In genomic region chr16:29657650-29658548, GRCm38 (mm10) we compare ENCODE assay signal across 9 mouse cellular contexts.
DNase-seq lines count a peak whose midpoint lies in the region; ATAC-seq lines count a peak whose summit lies in the region.
"Had no signal": no experiment of that assay in that cellular context is flagged by ENCODE, and none has a peak within 500 bp of the region (broad histone marks: within the 10 kb centered on the region; RNA-seq: fewer than 3 reads in every experiment).

No protein-coding gene starts in this region.

- H3K9ac ChIP-seq in hindbrain, embryonic 12.5 days, result 0 out of 2 replicates have a peak overlapping the region, but pooled peaks have one; percentile 23
- H3K9ac ChIP-seq in limb, embryonic 15.5 days, result no peak overlapping the region
- H3K9ac ChIP-seq in neural tube, embryonic 15.5 days (replicated peaks), result no peak overlapping the region

- H3K4me1 ChIP-seq in hindbrain, embryonic 12.5 days, result peaks cover 13% of the 10 kb centered on the region
- peaks cover 3% of the 10 kb centered on the region; the same call in 1 of the 2 replicates for H3K4me1 ChIP-seq in limb, embryonic 15.5 days
- peaks cover 21% of the 10 kb centered on the region for H3K4me1 ChIP-seq in neural tube, embryonic 15.5 days
- H3K4me1 ChIP-seq: megakaryocyte, embryonic 14.5 days had no signal

- peak; percentile 6 for DNase-seq in kidney, postnatal 14 days
- no peak for DNase-seq in kidney, adult 11 months
- DNase-seq in embryo, embryonic 10 days (ENCODE audit: low spot score), result peak; percentile 78
- DNase-seq in adipocyte (ENCODE audit: low spot score), result no peak
- DNase-seq in c-Kit-positive CD71-positive TER-119-positive erythroid progenitor cells, embryonic 14.5 days (ENCODE audit: low spot score), result no peak

- ATAC-seq in hindbrain, embryonic 12.5 days (ENCODE audit: low FRiP score), result peak; percentile 88
- no peak for ATAC-seq in limb, embryonic 15.5 days (ENCODE audit: insufficient number of reproducible peaks, low FRiP score, low TSS enrichment, low read depth)
- peak; percentile 60 for ATAC-seq in neural tube, embryonic 15.5 days (ENCODE audit: low FRiP score)

- 5% methylated on average over 18 of the region's 18 CpGs for WGBS in hindbrain, embryonic 12.5 days
- 18% methylated on average over 18 of the region's 18 CpGs for WGBS in limb, embryonic 15.5 days
- 4% methylated on average over 18 of the region's 18 CpGs for WGBS in neural tube, embryonic 15.5 days

- H3K9me3 ChIP-seq in hindbrain, embryonic 12.5 days (replicated peaks), result no peaks in the 10 kb centered on the region
- no peaks in the 10 kb centered on the region for H3K9me3 ChIP-seq in limb, embryonic 15.5 days
- no peaks in the 10 kb centered on the region for H3K9me3 ChIP-seq in neural tube, embryonic 15.5 days (replicated peaks)
- H3K9me3 ChIP-seq: megakaryocyte, embryonic 14.5 days had no signal

- no peaks in the 10 kb centered on the region for H3K36me3 ChIP-seq in hindbrain, embryonic 12.5 days
- H3K36me3 ChIP-seq in limb, embryonic 15.5 days, result 0 out of 2 replicates have a peak, but pooled peaks cover 3% of the 10 kb centered on the region
- no peaks in the 10 kb centered on the region for H3K36me3 ChIP-seq in neural tube, embryonic 15.5 days

- no peak overlapping the region for H3K4me3 ChIP-seq in hindbrain, embryonic 12.5 days
- peak overlapping the region; percentile 1; the same call in 1 of the 2 replicates for H3K4me3 ChIP-seq in limb, embryonic 15.5 days
- H3K4me3 ChIP-seq in neural tube, embryonic 15.5 days (replicated peaks), result peak overlapping the region; percentile 10
- H3K4me3 ChIP-seq: megakaryocyte, embryonic 14.5 days had no signal

- H3K27me3 ChIP-seq in hindbrain, embryonic 12.5 days, result peaks cover 81% of the 10 kb centered on the region
- H3K27me3 ChIP-seq in limb, embryonic 15.5 days, result no peaks in the 10 kb centered on the region
- H3K27me3 ChIP-seq in neural tube, embryonic 15.5 days (replicated peaks), result peaks cover 59% of the 10 kb centered on the region

- peak overlapping the region; percentile 42 for H3K4me2 ChIP-seq in hindbrain, embryonic 12.5 days (replicated peaks)
- peak overlapping the region; percentile 36 for H3K4me2 ChIP-seq in limb, embryonic 15.5 days
- peak overlapping the region; percentile 47 for H3K4me2 ChIP-seq in neural tube, embryonic 15.5 days

- H3K27ac ChIP-seq in hindbrain, embryonic 12.5 days, result peak overlapping the region; percentile 23; the same call in 1 of the 2 replicates
- no peak overlapping the region for H3K27ac ChIP-seq in limb, embryonic 15.5 days
- H3K27ac ChIP-seq in neural tube, embryonic 15.5 days (replicated peaks), result no peak overlapping the region

Comparison
In these comparisons a context has a peak if more than half of its experiments do, and no peak if none do; other contexts are left out.
1. DNase-seq: peak in kidney, postnatal 14 days (single experiment) and embryo, embryonic 10 days (single experiment); none in kidney, adult 11 months (single experiment), adipocyte (single experiment) and c-Kit-positive CD71-positive TER-119-positive erythroid progenitor cells, embryonic 14.5 days (single experiment).
2. Peak in every context shown above with its lines, with median percentiles within 50 percentile points of each other: H3K4me2 ChIP-seq.